Mouse (Mus musculus) heart, adult 11 months (tissue): ENCODE data around the gene Fam71e2.
A peak's percentile ranks its signal among the peaks of the same experiment; 100 is the strongest.

Experiments
- DNase-seq: peaks from one replicate; pipeline ENCODE4 v3.0.0; 2022

Fam71e2 gene

GRCm38 (mm10) chr7:4777851-4778637, 6.9 kb upstream of the Fam71e2 start:
- peak; percentile 88 for DNase-seq

DNA sequence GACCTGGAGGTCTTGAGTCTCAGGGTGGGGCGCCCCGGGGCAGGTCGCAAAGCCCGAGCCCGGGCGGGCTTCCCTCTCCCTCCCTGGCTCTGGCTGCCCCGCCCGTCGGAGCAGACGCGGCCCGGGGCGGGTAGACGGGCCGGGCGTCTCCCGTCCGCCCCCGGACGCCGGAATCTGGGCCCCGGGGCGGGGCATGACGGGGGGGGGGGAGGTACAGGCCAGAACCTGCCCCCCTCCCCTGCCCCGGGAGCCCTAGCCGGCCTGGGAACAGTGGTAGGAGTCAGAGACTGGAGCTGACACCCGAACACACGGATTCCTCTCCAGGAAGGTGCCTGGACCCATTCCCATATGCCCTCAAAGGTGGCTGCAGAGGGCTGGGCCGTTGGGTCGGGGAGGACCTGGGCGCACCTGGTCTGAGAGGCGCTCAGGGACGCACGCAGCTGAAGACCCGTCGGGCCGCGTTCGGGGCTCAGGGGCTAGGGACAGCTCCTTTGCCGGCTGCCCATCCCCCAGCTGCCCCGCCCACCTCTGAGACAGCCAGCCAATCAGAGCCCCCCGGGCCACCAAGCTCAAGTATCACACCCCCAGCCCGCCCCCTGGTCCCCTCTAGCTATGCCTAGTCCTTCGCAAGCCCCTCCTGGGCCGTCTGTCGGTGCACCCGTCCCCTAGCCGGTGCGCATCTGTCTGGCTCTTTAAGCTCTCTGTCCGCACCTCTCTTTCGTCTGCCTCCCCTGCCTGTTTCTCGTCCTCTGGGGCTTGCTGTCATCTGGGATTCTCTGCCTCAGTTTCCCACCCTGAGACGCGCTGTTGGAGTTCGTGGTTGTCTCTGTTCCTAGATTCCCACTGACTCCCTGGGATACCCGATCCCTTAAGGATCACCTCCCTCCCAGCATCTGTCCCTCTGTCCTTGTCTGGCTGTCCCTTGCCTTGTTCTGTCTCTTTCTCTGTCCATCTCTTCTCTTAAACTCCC, 6.0 kb upstream of the Fam71e2 start:
- DNase-seq: peak; percentile 97

GRCm38 (mm10) chr7:4776131-4776530, 5.0 kb upstream of the Fam71e2 start:
- peak; percentile 73 for DNase-seq

DNA sequence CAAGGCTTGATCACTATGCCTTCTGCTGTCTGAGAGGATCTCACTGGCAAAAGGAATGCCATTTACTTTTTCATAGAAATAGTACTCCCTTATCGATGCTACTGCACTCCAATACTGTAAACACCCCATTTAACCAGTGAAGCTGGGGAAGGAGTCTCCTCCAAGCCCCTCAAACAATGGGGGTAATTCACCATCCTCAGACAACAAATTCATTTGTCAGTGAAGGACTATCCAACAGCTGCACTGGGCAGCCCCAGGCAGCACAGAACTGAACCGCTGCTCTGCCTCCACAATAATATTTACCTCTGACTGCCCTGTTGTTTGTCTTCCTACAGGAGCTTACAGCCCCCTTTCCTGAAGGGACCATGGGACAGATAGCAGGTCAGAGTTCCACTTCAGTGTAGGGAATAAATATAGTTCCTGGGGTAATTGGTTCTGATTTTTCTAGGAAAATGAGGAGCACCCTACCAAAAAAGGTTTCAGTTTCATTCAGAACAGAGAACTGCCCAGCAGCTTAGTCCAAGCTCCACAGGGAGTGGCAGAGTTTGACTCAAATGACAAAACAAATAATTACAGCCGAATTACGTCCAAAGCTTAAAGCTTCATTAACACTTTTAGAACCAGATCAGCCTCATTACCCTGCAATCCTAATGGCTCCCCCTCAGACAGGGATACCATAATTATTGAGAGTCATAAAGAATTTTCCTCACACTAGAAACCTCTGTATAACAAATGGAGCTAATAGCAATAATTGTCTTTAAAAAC, 6.0 kb downstream of the Fam71e2 start:
- DNase-seq: peak; percentile 69

GRCm38 (mm10) chr7:4759670-4760069, 11.4 kb downstream of the Fam71e2 start:
- DNase-seq: peak; percentile 79

- DNase-seq: peak; percentile 97
Observed at GRCm38 (mm10) chr7:4752821-4753570, 18.1 kb downstream of the Fam71e2 start, which contains the start of gene Cox6b2. TSS of gene Cox6b2 (minus strand) at chr7:4753094.

DNA sequence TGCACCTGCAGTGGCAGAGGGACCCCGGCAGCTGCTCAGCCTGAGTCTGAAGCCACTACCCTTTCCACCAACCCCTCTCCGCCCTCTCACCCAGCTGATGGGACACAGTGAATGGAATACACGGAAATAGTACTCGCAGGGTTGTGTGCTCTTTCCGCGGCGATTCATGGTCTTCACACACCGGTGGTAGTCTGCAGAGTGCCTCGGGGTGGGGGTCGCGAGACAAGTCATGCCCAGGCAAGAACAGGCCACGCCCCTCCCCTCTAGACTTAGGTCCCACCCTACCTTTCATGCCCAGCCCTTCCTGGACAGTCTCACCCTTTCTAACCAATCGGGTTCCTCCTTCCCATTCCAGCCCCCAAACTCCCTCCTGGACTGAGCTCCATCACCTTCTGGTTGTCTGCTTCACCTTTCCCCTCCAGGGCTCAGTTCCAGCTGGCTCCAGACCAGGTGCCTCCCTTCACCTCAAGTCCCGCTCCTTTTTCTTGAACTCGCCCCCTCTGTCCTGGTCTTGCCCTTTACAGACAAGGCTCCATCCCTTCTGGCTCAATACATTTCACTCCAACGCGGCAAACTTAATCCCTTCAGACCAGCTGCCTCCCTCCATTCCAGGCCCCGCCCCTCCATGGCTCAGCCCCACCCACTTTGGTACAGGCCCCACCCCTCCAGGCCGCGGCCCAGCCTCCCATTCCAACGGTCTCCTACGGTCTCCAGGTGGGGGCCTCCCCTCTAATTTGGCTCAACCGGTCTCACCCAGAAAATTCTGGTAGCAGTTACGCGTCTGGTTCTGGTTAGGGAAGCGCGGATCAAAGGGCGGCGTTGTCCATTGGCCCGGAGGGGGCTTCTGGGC, 18.9 kb downstream of the Fam71e2 start:
- peak; percentile 93 for DNase-seq

DNA sequence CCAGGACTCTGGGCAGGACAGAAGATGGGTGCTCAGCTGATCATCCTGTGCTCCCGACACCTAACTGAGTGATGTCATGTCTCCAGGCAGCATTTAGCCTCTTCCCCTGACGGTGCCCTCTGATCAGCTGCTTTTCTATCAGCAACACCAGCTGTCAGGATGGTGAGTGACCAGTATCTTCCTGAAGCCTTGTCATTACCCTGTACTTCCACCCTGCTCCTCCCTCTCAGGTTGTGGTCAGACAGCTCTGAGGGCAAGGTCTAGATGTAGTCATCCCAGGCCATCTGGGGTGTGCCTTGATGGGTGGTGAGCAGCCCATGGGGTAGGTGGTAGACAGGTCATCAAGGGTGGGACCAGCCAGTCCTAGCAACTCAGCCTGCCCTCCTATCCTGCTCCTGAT, 21.9 kb downstream of the Fam71e2 start:
- peak; percentile 82 for DNase-seq

GRCm38 (mm10) chr7:4748321-4748720, 22.8 kb downstream of the Fam71e2 start:
- peak; percentile 81 for DNase-seq

GRCm38 (mm10) chr7:4747156-4747899, 23.8 kb downstream of the Fam71e2 start:
- DNase-seq: peak; percentile 87

DNA sequence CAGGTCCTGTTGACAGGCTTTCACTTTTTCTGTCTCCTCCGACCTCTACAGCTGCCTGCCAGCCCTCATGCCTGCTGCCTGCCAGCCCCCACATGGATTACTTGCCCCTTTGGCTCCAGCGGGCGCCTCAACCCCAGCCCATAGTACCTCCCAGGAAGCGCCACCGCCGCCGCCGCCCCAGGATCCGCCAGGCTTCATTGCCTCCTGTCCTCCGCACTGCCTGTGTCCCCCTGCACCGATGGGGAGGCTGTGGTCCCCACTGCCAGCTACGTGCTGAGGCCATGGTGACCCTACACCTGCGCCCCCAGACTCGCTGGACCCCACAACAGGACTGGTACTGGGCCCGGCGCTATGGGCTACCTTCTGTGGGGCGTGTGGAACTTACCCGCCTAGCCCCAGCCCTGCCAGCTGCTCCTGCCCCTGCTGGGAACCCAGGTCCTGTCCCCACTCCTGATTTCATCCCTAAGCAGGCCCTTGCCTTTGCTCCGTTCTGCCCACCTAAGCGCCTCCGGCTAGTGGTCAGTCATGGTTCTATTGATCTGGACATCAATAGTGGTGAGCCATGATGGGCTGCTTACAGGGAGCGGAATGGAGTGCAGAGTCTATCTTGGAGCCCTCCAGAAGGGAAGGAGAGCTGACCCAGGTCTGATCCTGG, 24.6 kb downstream of the Fam71e2 start:
- DNase-seq: peak; percentile 88

DNA sequence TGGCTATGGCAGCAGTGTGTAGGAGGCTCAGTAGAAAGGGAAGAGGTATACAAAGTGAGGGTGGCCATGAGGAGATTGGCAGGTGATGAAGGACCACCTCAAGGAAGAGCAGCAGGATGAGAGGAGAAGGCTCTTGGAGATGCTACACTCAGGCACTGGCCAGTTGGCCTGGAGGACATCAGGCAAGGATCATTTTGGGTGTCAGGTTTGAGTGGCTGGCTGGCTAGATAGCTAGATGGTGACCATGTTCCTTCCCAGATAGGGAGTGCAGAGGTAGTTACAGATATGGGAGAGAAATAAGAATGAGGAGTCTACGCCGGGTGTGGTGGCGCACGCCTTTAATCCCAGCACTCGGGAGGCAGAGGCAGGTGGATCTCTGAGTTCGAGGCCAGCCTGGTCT, 26.2 kb downstream of the Fam71e2 start:
- peak; percentile 86 for DNase-seq

GRCm38 (mm10) chr7:4743354-4743753, 27.7 kb downstream of the Fam71e2 start:
- peak; percentile 74 for DNase-seq

DNA sequence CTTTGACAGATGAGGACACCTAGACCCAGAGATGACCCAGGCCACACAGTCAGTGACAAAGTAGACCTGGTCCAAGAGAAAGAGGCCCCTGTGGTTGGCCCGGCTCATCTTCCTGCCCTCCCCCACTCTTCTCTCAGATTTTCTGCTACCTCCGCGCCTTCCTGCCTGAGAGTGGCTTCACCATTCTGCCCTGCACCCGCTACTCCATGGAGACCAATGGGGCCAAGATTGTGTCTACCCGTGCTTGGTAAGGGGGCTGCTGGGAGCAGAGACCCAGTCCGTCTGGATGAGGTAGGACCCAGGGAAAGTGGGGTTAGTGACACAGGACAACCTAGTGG, 28.7 kb downstream of the Fam71e2 start:
- no peak for DNase-seq

- peak; percentile 92 for DNase-seq
Observed at GRCm38 (mm10) chr7:4741672-4742481, 29.2 kb downstream of the Fam71e2 start.

DNA sequence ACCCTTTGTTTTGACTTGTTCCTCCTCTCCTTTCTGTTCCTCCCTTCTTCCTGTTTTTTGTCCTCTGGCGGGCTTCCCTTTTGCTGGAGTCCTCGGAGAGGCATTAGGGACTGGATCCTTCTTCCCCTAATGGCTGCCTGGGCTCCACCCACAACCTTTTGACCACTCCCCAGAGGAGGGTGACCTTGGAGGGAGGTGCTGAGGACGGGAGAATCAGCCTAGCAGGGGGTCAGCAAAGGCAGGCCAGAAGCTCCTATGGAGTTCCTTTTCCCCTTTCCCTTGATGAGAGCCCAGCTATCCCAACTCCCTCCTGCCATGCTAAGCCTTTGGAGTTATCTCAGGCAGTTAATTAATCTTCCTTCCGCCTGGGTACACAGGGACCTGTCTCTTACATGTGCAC, 30.0 kb downstream of the Fam71e2 start:
- DNase-seq: peak; percentile 98

DNA sequence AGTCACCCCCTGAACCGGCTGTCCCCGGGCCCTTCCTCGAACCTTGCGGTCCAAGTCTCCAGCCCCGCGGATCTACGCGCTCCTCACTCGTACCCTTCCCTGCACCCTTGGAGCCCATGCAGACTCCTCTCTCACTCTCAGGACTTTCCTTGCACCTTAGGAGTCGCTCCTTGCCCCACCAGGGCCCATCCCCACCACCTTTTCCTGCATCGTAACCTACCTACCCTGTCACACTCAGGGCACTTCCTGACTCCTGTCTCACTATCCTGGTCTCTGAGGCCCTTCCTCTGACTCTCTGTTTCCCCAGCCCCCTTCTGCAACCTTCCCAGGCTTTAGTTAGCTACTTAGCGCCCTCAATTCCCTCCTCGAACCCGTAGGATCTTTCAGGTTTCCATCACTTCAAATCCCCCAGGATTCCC, 30.8 kb downstream of the Fam71e2 start:
- no peak for DNase-seq

GRCm38 (mm10) chr7:4739544-4740275, 31.4 kb downstream of the Fam71e2 start, which contains the start of gene Kmt5c:
TSS of gene Kmt5c (plus strand) at chr7:4740115.
- DNase-seq: peak; percentile 100
